Mouse (Mus musculus) lung, adult 10 weeks (tissue): ENCODE results near the gene Shtn1. TPM values are rescaled to one million over a fixed set of nuclear protein-coding genes. Genes with fewer than 3 reads are reported as not detected.

Experiments
- polyA plus RNA-seq: library from polyadenylated mRNA; stranded (reverse); fragments of 350-450 nt; fragmentation: Illumina TruSeq; extraction: RNeasy Lipid Tissue Mini Kit (QIAGEN cat#74804); gene quantifications from one replicate; pipeline ENCODE4 v1.2.3, GENCODE M21; 2014; ENCODE audit warnings: low read depth, low replicate concordance; ENCODE audit not compliant: insufficient read depth

The Shtn1 gene
- 11.2 TPM for polyA plus RNA-seq

DNA sequence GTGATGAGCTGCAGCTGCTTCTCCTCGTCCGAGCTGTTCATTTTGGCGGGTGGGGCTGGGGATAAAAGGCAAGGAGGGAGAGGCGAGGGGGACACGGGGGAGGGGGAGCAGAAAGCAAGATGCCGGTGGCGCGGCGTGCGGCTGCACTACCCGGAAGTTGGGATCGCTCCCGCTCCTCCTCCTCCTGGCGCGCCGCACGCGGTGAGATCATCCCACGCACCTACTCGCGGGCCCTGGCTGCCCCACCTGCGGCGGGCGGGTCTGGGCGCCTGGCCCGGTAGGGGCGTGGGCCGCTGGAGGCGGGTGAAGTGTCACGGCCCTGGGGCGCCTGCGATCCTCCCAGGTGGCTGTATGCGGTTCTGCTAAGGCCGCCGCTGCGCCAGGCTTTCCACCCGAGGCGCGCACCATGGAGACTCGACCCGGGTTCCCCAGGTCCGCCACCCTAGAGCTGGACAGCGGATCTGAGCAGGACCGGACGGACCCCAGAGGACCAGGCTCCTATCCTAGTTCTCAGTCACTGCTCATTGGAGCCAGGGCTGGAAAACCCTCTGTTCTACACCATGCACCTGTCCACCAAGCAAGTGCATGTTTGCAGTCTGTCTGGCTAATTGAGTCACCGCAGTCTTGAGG, at the start of gene Shtn1:
Gene Shtn1, minus strand, starts transcription at position 629 of the 630 bp plus-strand sequence.

DNA sequence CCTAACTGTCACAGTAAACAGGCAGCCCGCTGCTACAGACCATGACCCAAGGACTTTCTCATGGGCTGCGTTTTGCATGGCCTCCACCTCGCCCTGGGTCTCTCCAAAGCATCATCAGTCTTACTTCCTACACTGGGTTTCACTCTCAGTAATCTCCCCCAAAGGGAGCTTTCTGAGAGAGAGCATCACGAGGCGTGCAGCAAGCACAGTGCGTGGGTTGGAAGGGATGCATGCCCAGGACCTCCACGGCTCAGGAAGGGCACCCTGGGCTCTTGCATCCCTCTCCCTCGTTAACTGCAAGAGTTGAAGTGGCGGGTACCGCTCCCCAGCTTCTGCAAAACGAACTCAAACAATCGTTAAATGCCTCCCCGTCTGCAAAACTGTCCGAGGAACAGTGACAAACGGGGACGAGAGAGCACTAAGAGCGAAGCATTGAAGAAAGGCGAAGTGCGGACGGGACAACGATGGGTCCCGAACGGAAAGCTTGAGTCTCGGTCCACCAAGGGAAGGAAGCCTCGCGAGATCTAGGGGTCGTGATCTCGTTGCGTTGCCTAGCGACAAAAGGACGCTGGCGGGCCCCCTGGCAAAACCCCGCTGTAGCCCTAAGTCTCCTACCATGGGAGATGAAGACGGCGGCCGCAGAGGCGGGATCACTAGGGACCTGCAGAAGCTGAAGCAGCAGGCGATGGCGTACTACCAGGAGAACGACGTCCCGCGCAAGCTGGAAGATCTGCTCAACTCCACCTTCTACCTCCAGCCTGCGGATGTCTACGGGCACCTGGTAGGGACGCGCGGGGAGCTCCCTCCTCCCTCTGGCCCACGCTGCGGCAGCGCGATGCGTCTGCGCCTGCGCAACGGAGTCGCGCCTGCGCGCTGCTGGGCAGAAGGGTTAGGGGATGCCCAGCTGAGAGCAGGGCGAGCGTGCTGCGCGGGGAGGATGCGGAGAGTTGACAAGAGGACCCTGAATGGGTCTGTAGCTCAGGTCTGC, 132.8 kb downstream of the Shtn1 start, which contains the start of the genes Eno4 and Hspa12a:
Gene Eno4, plus strand, starts transcription at position 585 of the 988 bp plus-strand sequence.
Gene Hspa12a, minus strand, starts transcription at position 814 of the 988 bp plus-strand sequence.

Other genes starting within 250 kb of the Shtn1 start
- gene Eno4, start 132.7 kb downstream of the Shtn1 start, polyA plus RNA-seq = 5.8 TPM
- gene Hspa12a, start 132.4 kb downstream of the Shtn1 start, polyA plus RNA-seq = 5.1 TPM
- gene Vax1, start 94.0 kb upstream of the Shtn1 start, polyA plus RNA-seq = not detected
- not detected for gene Kcnk18, start 143.1 kb upstream of the Shtn1 start, polyA plus RNA-seq
- gene Slc18a2, start 184.8 kb upstream of the Shtn1 start, polyA plus RNA-seq = 0.19 TPM
- 60.1 TPM for gene Rps12-ps3, start 246.2 kb upstream of the Shtn1 start, polyA plus RNA-seq